In the genomic region with DNA sequence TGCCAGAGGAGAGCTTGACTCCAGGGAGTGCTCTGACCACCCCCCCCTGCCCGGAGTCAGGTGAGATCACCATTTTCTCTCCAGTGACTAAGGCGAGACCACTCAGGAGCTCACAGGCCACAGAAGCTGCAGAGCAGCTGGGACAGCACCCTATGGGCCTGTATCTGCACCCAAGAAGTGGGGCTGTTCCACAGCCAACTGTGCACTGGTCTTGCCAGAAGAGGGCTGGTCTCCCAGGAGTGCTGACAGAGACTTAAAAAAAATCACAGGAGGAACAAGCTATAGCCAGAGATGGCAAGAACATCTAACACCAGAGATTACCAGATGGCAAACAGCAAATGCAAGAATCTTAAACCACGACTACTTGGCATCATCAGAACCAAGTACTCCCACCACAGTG, we compare ENCODE assay signal across 11 mouse cellular contexts.
"Had no signal": no experiment of that assay in that cellular context is flagged by ENCODE, and none has a peak within 500 bp of the region (broad histone marks: within the 10 kb centered on the region; RNA-seq: fewer than 3 reads in every experiment).

No protein-coding gene starts in this region.

- ATAC-seq: liver, postnatal 0 days; lung, postnatal 0 days; midbrain, embryonic 13.5 days; midbrain, embryonic 15.5 days had no signal

- DNase-seq: liver, postnatal 0 days; lung, adult 2 months; lung, postnatal 14 days; lung, postnatal 36 days; right cerebral cortex, postnatal 14 days; thymus, adult 18-20 months; thymus, postnatal 14 days; thymus, postnatal 36 days had no signal
